In the genomic region with DNA sequence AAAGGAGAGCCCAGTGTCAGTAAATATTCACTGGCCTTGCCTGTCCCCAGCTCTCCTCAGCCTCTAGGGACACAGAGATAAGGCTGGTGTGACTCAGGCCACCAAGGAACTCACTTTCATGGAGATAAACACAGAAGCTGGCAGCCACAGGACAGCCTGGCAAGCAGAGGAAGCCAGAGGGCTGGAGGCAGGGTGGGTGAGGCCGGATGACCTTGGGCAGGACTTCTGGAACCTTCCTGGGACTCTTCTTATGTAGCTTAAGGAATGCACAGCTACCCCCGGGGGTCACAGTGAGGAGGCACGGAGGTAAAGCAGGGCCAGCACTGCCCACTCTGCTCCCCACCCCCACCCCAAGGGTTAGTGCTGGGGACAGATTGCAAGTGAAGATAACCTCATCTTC, we compare ENCODE assay signal across 15 mouse cellular contexts. TPM values are rescaled to one million over a fixed set of nuclear protein-coding genes. Genes with fewer than 3 reads are reported as not detected.
DNase-seq lines count a peak whose midpoint lies in the region; ATAC-seq and TF ChIP-seq lines count a peak whose summit lies in the region.
"Had no signal": no experiment of that assay in that cellular context is flagged by ENCODE, and none has a peak within 500 bp of the region (broad histone marks: within the 10 kb centered on the region; RNA-seq: fewer than 3 reads in every experiment).

No protein-coding gene starts in this region.

- ATAC-seq in intestine, embryonic 16.5 days: no peak
- ATAC-seq in intestine, embryonic 15.5 days: no peak
- ATAC-seq in G1E (ENCODE audit: extremely low read depth, insufficient number of reproducible peaks, low FRiP score, poor library complexity, severe bottlenecking): peak; percentile 22; the same call in 1 of the 2 replicates
- ATAC-seq: forebrain, embryonic 16.5 days; hindbrain, postnatal 0 days had no signal

- no peak overlapping the region for H3K4me3 ChIP-seq in intestine, embryonic 16.5 days (ENCODE audit: low read length)
- no peak overlapping the region for H3K4me3 ChIP-seq in intestine, embryonic 15.5 days (replicated peaks)
- H3K4me3 ChIP-seq in G1E (ENCODE audit: low read depth, low read length): no peak overlapping the region
- H3K4me3 ChIP-seq: myocyte had no signal

- H3K27me3 ChIP-seq in intestine, embryonic 16.5 days (replicated peaks; ENCODE audit: control insufficient read depth, insufficient read depth, low read length): no peaks in the 10 kb centered on the region
- no peaks in the 10 kb centered on the region for H3K27me3 ChIP-seq in intestine, embryonic 15.5 days (replicated peaks)
- peaks cover 23% of the 10 kb centered on the region for H3K27me3 ChIP-seq in G1E (ENCODE audit: insufficient read depth, low read length)
- H3K27me3 ChIP-seq: CH12.LX had no signal

- no peak for DNase-seq in G1E (ENCODE audit: low spot score)
- peak; percentile 83 for DNase-seq in adrenal gland, postnatal 14 days
- peak; percentile 40 to 43 for DNase-seq in heart, postnatal 36 days
- no peak for DNase-seq in kidney, adult 11 months
- no peak for DNase-seq in neural tube, embryonic 10.5 days (ENCODE audit: extremely low spot score, low spot score)
- no peak for DNase-seq in right cerebral cortex, postnatal 4 days
- DNase-seq: cerebellum, postnatal 25 days; gastrocnemius, postnatal 25 days; kidney, postnatal 36 days had no signal

- no peak overlapping the region for H3K27ac ChIP-seq in intestine, embryonic 16.5 days (ENCODE audit: low read length)
- no peak overlapping the region for H3K27ac ChIP-seq in intestine, embryonic 15.5 days
- H3K27ac ChIP-seq: hindbrain, postnatal 0 days had no signal

- peaks cover 14% of the 10 kb centered on the region for H3K4me1 ChIP-seq in intestine, embryonic 16.5 days (ENCODE audit: control insufficient read depth, insufficient read depth, low read length)
- peaks cover 16% of the 10 kb centered on the region for H3K4me1 ChIP-seq in intestine, embryonic 15.5 days (replicated peaks)
- H3K4me1 ChIP-seq in G1E (ENCODE audit: insufficient read depth, low read depth, low read length): no peaks in the 10 kb centered on the region

- no peaks in the 10 kb centered on the region for H3K9me3 ChIP-seq in intestine, embryonic 16.5 days (ENCODE audit: control insufficient read depth, low read length)
- H3K9me3 ChIP-seq in intestine, embryonic 15.5 days: no peaks in the 10 kb centered on the region
- H3K9me3 ChIP-seq in G1E (replicated peaks): no peaks in the 10 kb centered on the region

- intact Hi-C loops in heart, postnatal 36 days (cut with DNase I): no loop called here

- no peak for TF ChIP-seq CTCF in G1E (IDR thresholded peaks at IDR 0.05; ENCODE audit: low read depth, low read length)

- WGBS in intestine, embryonic 16.5 days: 48% methylated on average over 3 of the region's 3 CpGs
- WGBS in intestine, embryonic 15.5 days: 39% methylated on average over 3 of the region's 3 CpGs

- no peaks in the 10 kb centered on the region for H3K36me3 ChIP-seq in intestine, embryonic 16.5 days (ENCODE audit: control insufficient read depth, insufficient read depth, low read length)
- no peaks in the 10 kb centered on the region for H3K36me3 ChIP-seq in intestine, embryonic 15.5 days
- H3K36me3 ChIP-seq in G1E (replicated peaks): no peaks in the 10 kb centered on the region

- peak overlapping the region; percentile 16; the same call in 1 of the 2 replicates for H3K9ac ChIP-seq in intestine, embryonic 16.5 days (ENCODE audit: low read depth, low read length)
- H3K9ac ChIP-seq in intestine, embryonic 15.5 days: no peak overlapping the region

- H3K4me2 ChIP-seq in intestine, embryonic 16.5 days (ENCODE audit: low read depth, low read length): no peak overlapping the region
- no peak overlapping the region for H3K4me2 ChIP-seq in intestine, embryonic 15.5 days (replicated peaks)

RNA-seq across cellular contexts. Expression of a gene that starts 43.3 kb away (rescaled TPM):
- polyA plus RNA-seq in intestine, embryonic 16.5 days (2015; fragmentation: Nextera tagmentation; extraction: Ambion mirVana): 22.6 and 25.5 TPM in 2 replicates
- polyA plus RNA-seq in intestine, embryonic 15.5 days (2015; fragmentation: Nextera tagmentation; extraction: Ambion mirVana): 26.9 and 27.4 TPM in 2 replicates
- total RNA-seq in G1E (2014; fragmentation: Nextera tagmentation) (11.5 and 14.4 TPM in 2 replicates), G1E (2017) (14.6 and 19.9 TPM in 2 replicates)
- 3.7 and 8.9 TPM in 2 replicates for polyA plus RNA-seq in G1E (2012)
- total RNA-seq in adrenal gland, postnatal 14 days (2021): 10.6 and 12.4 TPM in 2 replicates
- total RNA-seq in heart, postnatal 36 days (2021): 1 to 10 TPM; 7.9 to 10.0 TPM

Comparison
In these comparisons a context has a peak if more than half of its experiments do, and no peak if none do; other contexts are left out.
1. DNase-seq: peak in adrenal gland, postnatal 14 days (single experiment) and heart, postnatal 36 days (2 of 2); none in G1E (single experiment), kidney, adult 11 months (single experiment), neural tube, embryonic 10.5 days (single experiment) and right cerebral cortex, postnatal 4 days (single experiment).